Mouse (Mus musculus) ovary, adult 18-20 months (tissue): ENCODE data around the gene Gpr3.

Experiments used
- DNase-seq: peaks from one replicate; pipeline ENCODE4 v3.0.0; 2022; ENCODE audit warnings: low spot score, mixed read lengths

The Gpr3 gene

GRCm38 (mm10) chr4:133198337-133199180 is 13.8 kb downstream of the Gpr3 start:
- DNase-seq: no peak

GRCm38 (mm10) chr4:133197801-133198286 is 14.5 kb downstream of the Gpr3 start:
- no peak for DNase-seq

- DNase-seq: no peak
Measured at GRCm38 (mm10) chr4:133197355-133197754, 15.0 kb downstream of the Gpr3 start.

- DNase-seq: no peak
Measured at GRCm38 (mm10) chr4:133196852-133197251, 15.5 kb downstream of the Gpr3 start.

GRCm38 (mm10) chr4:133196136-133196535 is 16.2 kb downstream of the Gpr3 start:
- DNase-seq: no peak

GRCm38 (mm10) chr4:133195014-133195413 is 17.3 kb downstream of the Gpr3 start:
- DNase-seq: no peak

- DNase-seq: no peak
Measured at GRCm38 (mm10) chr4:133194482-133194881, 17.9 kb downstream of the Gpr3 start.

GRCm38 (mm10) chr4:133189396-133189795 is 22.9 kb downstream of the Gpr3 start:
- DNase-seq: no peak

GRCm38 (mm10) chr4:133186856-133187255 is 25.5 kb downstream of the Gpr3 start:
- DNase-seq: no peak

GRCm38 (mm10) chr4:133185893-133186292 is 26.4 kb downstream of the Gpr3 start:
- no peak for DNase-seq

- peak; percentile 45 for DNase-seq
Measured at GRCm38 (mm10) chr4:133184898-133185665, 27.3 kb downstream of the Gpr3 start.

- no peak for DNase-seq
Measured at GRCm38 (mm10) chr4:133184031-133184897, 28.1 kb downstream of the Gpr3 start.

- no peak for DNase-seq
Measured at GRCm38 (mm10) chr4:133182439-133183033, 29.8 kb downstream of the Gpr3 start.

GRCm38 (mm10) chr4:133179258-133179657 is 33.1 kb downstream of the Gpr3 start:
- DNase-seq: no peak

- DNase-seq: no peak
Measured at GRCm38 (mm10) chr4:133178305-133178704, 34.0 kb downstream of the Gpr3 start.

- no peak for DNase-seq
Measured at GRCm38 (mm10) chr4:133176761-133177403, 35.5 kb downstream of the Gpr3 start.

- no peak for DNase-seq
Measured at GRCm38 (mm10) chr4:133175998-133176760, 36.2 kb downstream of the Gpr3 start.

- DNase-seq: no peak
Measured at GRCm38 (mm10) chr4:133175274-133175673, 37.1 kb downstream of the Gpr3 start.

GRCm38 (mm10) chr4:133174361-133174760 is 38.0 kb downstream of the Gpr3 start:
- DNase-seq: no peak

- DNase-seq: no peak
Measured at GRCm38 (mm10) chr4:133172451-133172850, 39.9 kb downstream of the Gpr3 start.
